Mouse (Mus musculus): ENCODE results near the gene Rap2b. TPM values are rescaled to one million over a fixed set of nuclear protein-coding genes. Genes with fewer than 3 reads are reported as not detected.

Rap2b gene
- 14.1 and 15.8 TPM in 2 replicates for polyA plus RNA-seq (2015; fragmentation: Nextera tagmentation; extraction: Ambion mirVana)

DNA sequence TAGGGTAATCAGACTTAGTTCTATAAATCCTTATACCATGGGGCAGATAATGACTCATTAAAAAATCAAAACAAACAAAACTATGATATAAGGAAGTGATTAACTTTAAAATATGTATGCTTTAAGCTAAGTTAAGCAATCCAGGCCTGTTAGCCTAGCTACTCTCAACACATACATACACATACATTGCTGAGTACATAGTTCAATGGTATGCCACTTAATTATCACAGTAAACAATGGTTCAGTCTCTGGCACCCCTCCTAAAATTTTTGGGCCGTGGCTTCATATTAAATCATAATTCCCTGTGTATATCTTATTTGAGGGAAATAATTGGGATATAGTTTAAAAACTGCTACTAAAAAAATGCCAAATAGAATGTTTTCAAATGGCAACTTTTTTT lies at the start of gene Rap2b:
TSS of gene Rap2b (plus strand) at position 301 of the 400 bp plus-strand sequence.
- WGBS = 86% methylated on average over 1 of the region's 1 CpGs
- no peaks in the 10 kb centered on the region for H3K9me3 ChIP-seq (ENCODE audit: control insufficient read depth, low read length)
- no peak within 1 kb of the TSS for H3K4me2 ChIP-seq (ENCODE audit: low read length)
- no peak within 1 kb of the TSS for H3K4me3 ChIP-seq (replicated peaks; ENCODE audit: low read length)
- no peak within 1 kb of the TSS for H3K9ac ChIP-seq (replicated peaks; ENCODE audit: low read depth, low read length)
- H3K4me1 ChIP-seq (replicated peaks; ENCODE audit: control insufficient read depth, insufficient read depth, low read length) = peaks cover 12% of the 10 kb centered on the region
- H3K36me3 ChIP-seq (ENCODE audit: control insufficient read depth, insufficient read depth) = no peaks in the 10 kb centered on the region
- no peak within 1 kb of the TSS for H3K27ac ChIP-seq (ENCODE audit: low read length)
- H3K27me3 ChIP-seq (replicated peaks; ENCODE audit: control insufficient read depth, insufficient read depth, low read length) = no peaks in the 10 kb centered on the region
- ATAC-seq = no peak

DNA sequence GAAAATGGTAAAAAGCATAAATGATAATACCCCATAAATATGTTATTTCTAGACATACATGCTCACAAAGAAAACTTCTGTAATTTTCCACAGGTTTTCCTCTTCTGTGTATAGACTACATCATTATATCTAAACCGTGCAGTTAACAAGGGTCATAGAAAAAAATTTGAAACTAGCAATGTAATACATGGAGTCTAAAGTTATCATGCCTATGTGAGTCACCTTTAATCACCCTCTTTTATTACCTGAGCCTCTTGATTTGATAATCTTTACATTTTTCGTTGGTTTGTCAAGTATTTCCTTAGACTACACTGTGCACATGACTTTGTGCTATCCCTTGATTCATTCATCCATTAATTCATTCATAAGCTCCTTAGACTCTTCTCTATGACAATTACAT lies 46.4 kb upstream of the Rap2b start:
- H3K4me1 ChIP-seq (replicated peaks; ENCODE audit: control insufficient read depth, insufficient read depth, low read length) = no peaks in the 10 kb centered on the region
- H3K4me2 ChIP-seq (ENCODE audit: low read length) = no peak overlapping the region
- ATAC-seq = no peak
- WGBS = 84% methylated on average over 2 of the region's 2 CpGs
- no peaks in the 10 kb centered on the region for H3K36me3 ChIP-seq (ENCODE audit: control insufficient read depth, insufficient read depth)
- H3K9ac ChIP-seq (replicated peaks; ENCODE audit: low read depth, low read length) = no peak overlapping the region
- no peak overlapping the region for H3K27ac ChIP-seq (ENCODE audit: low read length)
- no peaks in the 10 kb centered on the region for H3K9me3 ChIP-seq (ENCODE audit: control insufficient read depth, low read length)
- H3K27me3 ChIP-seq (replicated peaks; ENCODE audit: control insufficient read depth, insufficient read depth, low read length) = no peaks in the 10 kb centered on the region
- H3K4me3 ChIP-seq (replicated peaks; ENCODE audit: low read length) = no peak overlapping the region

DNA sequence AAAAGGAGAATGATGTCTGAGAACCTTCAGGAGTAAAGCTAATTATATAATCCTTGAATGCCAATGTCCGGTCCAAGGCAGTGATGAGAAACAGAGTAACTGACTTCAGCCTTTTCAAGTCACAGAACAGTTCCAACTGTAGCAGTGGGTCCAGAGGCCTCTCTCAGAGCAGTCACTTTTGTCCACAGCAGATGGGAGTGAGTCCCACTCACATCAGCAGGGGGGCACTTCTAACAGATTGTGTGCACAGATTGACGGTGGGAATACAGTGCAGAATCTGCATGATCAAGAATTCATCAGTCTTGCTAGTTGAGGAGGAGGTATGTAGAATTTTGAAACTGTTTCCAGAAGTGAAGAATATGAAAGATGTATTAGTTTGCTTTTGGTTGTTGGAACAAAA lies 41.4 kb upstream of the Rap2b start:
- H3K4me1 ChIP-seq (replicated peaks; ENCODE audit: control insufficient read depth, insufficient read depth, low read length) = no peaks in the 10 kb centered on the region
- no peak overlapping the region for H3K27ac ChIP-seq (ENCODE audit: low read length)
- no peaks in the 10 kb centered on the region for H3K27me3 ChIP-seq (replicated peaks; ENCODE audit: control insufficient read depth, insufficient read depth, low read length)
- H3K4me2 ChIP-seq (ENCODE audit: low read length) = no peak overlapping the region
- ATAC-seq = 0 out of 2 replicates have a peak, but pooled peaks have one; percentile 26
- no peak overlapping the region for H3K9ac ChIP-seq (replicated peaks; ENCODE audit: low read depth, low read length)
- no peaks in the 10 kb centered on the region for H3K9me3 ChIP-seq (ENCODE audit: control insufficient read depth, low read length)
- H3K36me3 ChIP-seq (ENCODE audit: control insufficient read depth, insufficient read depth) = no peaks in the 10 kb centered on the region
- 65% methylated on average over 2 of the region's 2 CpGs for WGBS
- H3K4me3 ChIP-seq (replicated peaks; ENCODE audit: low read length) = no peak overlapping the region

DNA sequence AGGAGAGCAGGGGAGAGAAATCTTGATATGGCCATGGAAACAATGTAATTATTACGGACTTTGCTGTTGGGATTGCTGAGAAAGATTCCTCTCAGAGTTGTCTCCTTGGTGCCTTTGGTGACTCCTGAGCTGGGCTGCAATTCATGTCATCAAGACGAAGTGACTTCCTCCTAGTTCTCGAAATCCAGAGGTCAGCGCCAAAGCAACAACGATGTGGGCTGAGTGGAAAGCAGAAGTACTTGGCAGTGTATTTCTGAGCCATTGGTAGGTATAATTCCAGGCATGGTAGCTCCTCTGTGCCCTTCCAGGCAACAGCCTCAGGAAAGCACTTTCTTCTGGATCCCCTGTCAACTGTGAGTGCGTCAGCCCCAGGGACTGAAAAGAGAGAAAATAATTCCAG lies 39.8 kb upstream of the Rap2b start:
- H3K9ac ChIP-seq (replicated peaks; ENCODE audit: low read depth, low read length) = no peak overlapping the region
- H3K36me3 ChIP-seq (ENCODE audit: control insufficient read depth, insufficient read depth) = no peaks in the 10 kb centered on the region
- H3K4me2 ChIP-seq (ENCODE audit: low read length) = no peak overlapping the region
- no peak for ATAC-seq
- no peaks in the 10 kb centered on the region for H3K9me3 ChIP-seq (ENCODE audit: control insufficient read depth, low read length)
- no peaks in the 10 kb centered on the region for H3K4me1 ChIP-seq (replicated peaks; ENCODE audit: control insufficient read depth, insufficient read depth, low read length)
- 74% methylated on average over 6 of the region's 6 CpGs for WGBS
- no peak overlapping the region for H3K4me3 ChIP-seq (replicated peaks; ENCODE audit: low read length)
- H3K27ac ChIP-seq (ENCODE audit: low read length) = no peak overlapping the region
- H3K27me3 ChIP-seq (replicated peaks; ENCODE audit: control insufficient read depth, insufficient read depth, low read length) = no peaks in the 10 kb centered on the region

DNA sequence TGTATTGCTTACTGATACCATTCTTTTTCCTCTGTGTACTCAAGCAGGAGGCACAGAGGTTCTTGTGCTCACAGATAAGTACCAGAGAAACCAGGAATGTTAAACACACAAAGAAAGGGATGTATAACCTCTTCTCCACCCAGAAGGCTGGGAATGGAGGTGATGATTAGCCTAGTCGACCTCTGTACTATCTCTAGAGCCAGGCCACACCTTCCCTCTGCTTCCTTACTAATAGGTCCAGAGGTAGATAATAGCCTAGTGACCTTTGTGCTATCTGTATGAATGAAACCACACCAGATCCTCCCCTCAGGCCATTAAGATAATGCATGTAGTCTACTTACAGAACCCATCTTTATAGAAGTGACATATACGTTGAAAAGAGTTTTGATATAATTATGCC lies 25.2 kb upstream of the Rap2b start:
- no peak overlapping the region for H3K4me3 ChIP-seq (replicated peaks; ENCODE audit: low read length)
- no peak for ATAC-seq
- H3K4me2 ChIP-seq (ENCODE audit: low read length) = no peak overlapping the region
- H3K9ac ChIP-seq (replicated peaks; ENCODE audit: low read depth, low read length) = no peak overlapping the region
- H3K36me3 ChIP-seq (ENCODE audit: control insufficient read depth, insufficient read depth) = no peaks in the 10 kb centered on the region
- no peaks in the 10 kb centered on the region for H3K27me3 ChIP-seq (replicated peaks; ENCODE audit: control insufficient read depth, insufficient read depth, low read length)
- 64% methylated on average over 2 of the region's 2 CpGs for WGBS
- H3K4me1 ChIP-seq (replicated peaks; ENCODE audit: control insufficient read depth, insufficient read depth, low read length) = no peaks in the 10 kb centered on the region
- H3K9me3 ChIP-seq (ENCODE audit: control insufficient read depth, low read length) = no peaks in the 10 kb centered on the region
- no peak overlapping the region for H3K27ac ChIP-seq (ENCODE audit: low read length)

DNA sequence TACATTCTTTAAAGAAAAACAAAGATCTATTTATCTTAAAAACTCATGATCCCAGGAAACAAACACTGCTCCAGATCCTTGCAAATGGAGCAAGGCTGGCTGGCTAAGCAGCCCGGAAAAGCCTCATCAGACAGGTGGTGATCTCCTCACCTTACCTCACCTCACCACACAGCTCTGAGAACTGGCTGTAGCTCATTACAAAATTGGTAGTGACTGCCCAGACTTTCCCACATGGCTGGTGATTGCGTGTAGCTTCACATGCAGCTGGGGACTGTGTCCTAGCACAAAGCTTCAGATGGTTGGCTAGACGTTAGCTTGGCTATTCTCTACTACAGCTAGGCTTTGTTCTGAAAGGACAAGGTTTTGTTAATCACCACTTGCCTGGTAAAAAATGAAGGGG lies 24.2 kb upstream of the Rap2b start:
- no peaks in the 10 kb centered on the region for H3K36me3 ChIP-seq (ENCODE audit: control insufficient read depth, insufficient read depth)
- H3K27me3 ChIP-seq (replicated peaks; ENCODE audit: control insufficient read depth, insufficient read depth, low read length) = no peaks in the 10 kb centered on the region
- no peak overlapping the region for H3K9ac ChIP-seq (replicated peaks; ENCODE audit: low read depth, low read length)
- H3K4me2 ChIP-seq (ENCODE audit: low read length) = no peak overlapping the region
- H3K27ac ChIP-seq (ENCODE audit: low read length) = no peak overlapping the region
- 84% methylated on average over 3 of the region's 3 CpGs for WGBS
- no peaks in the 10 kb centered on the region for H3K4me1 ChIP-seq (replicated peaks; ENCODE audit: control insufficient read depth, insufficient read depth, low read length)
- no peak overlapping the region for H3K4me3 ChIP-seq (replicated peaks; ENCODE audit: low read length)
- no peak for ATAC-seq
- H3K9me3 ChIP-seq (ENCODE audit: control insufficient read depth, low read length) = no peaks in the 10 kb centered on the region

DNA sequence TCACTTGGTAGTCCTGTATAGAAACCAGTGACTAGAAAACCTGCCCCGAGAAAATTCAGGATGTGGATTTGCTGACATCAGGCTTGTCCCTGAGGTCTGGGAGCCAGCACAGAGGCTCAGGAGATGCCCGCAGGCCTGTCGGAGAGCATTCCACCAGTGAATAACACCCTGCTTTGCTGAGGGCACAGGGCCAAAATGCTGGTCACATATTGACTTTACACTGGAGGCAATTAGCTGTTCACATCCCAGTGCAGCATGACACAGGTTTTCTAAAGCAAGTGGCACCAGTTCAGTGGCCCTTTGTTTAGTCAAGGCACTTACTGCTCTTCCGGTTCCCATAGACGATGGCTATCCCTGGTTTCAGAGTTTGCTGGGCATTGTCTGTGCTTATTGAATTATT lies 21.1 kb upstream of the Rap2b start:
- Histone ChIP-seq H3K9ac (replicated peaks; ENCODE audit: low read depth, low read length) (no peak overlapping the region), H3K4me1 (replicated peaks; ENCODE audit: control insufficient read depth, insufficient read depth, low read length) (no peaks in the 10 kb centered on the region), H3K4me3 (replicated peaks; ENCODE audit: low read length) (no peak overlapping the region), H3K27ac (ENCODE audit: low read length) (no peak overlapping the region), H3K36me3 (ENCODE audit: control insufficient read depth, insufficient read depth) (no peaks in the 10 kb centered on the region), H3K9me3 (ENCODE audit: control insufficient read depth, low read length) (no peaks in the 10 kb centered on the region), H3K4me2 (ENCODE audit: low read length) (no peak overlapping the region), H3K27me3 (replicated peaks; ENCODE audit: control insufficient read depth, insufficient read depth, low read length) (no peaks in the 10 kb centered on the region)
- no peak for ATAC-seq
- 37% methylated on average over 5 of the region's 5 CpGs for WGBS

DNA sequence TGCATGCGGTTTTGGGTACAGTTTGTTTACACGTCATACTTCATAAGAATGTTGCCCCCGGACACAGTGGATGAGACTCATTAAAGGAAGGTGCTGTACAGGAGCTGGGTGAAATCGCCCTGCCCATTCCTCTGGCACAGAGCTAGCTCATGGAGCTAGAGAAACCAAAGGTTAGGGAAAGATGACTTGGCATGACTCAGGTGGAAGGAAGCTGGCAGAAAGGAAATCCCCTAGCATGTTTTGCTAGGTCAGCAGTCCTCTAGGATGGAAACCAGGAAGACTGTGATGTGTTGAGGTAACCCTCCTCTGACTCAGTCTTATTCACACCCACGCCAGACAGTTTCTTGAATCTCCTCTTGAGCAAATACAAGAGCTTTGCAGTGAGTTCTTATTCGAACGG lies 17.4 kb upstream of the Rap2b start:
- WGBS = 87% methylated on average over 7 of the region's 7 CpGs
- H3K27me3 ChIP-seq (replicated peaks; ENCODE audit: control insufficient read depth, insufficient read depth, low read length) = no peaks in the 10 kb centered on the region
- H3K4me1 ChIP-seq (replicated peaks; ENCODE audit: control insufficient read depth, insufficient read depth, low read length) = no peaks in the 10 kb centered on the region
- H3K27ac ChIP-seq (ENCODE audit: low read length) = no peak overlapping the region
- no peak overlapping the region for H3K4me2 ChIP-seq (ENCODE audit: low read length)
- no peaks in the 10 kb centered on the region for H3K36me3 ChIP-seq (ENCODE audit: control insufficient read depth, insufficient read depth)
- no peaks in the 10 kb centered on the region for H3K9me3 ChIP-seq (ENCODE audit: control insufficient read depth, low read length)
- no peak for ATAC-seq
- no peak overlapping the region for H3K9ac ChIP-seq (replicated peaks; ENCODE audit: low read depth, low read length)
- no peak overlapping the region for H3K4me3 ChIP-seq (replicated peaks; ENCODE audit: low read length)

DNA sequence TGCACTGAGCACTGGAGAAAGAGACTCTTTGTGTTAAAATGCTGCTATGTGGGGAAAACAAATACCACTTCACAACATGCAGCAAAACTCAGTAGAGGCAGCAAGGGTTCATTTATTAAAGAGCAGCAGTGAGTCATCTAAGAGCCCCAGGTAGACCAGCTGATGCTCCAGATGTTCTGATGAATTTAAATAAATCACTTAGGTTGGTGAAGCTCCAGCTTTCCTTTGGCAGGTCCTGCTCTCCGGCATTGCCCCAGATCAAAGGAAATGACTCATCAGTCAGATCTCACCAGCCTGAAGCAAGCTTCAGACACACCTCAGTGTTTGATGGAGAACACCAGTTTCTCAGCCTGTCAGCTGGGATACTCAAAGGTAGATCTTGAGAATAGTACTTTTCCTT lies 15.8 kb upstream of the Rap2b start:
- Histone ChIP-seq H3K4me2 (ENCODE audit: low read length) (no peak overlapping the region), H3K9me3 (ENCODE audit: control insufficient read depth, low read length) (no peaks in the 10 kb centered on the region), H3K4me3 (replicated peaks; ENCODE audit: low read length) (no peak overlapping the region), H3K9ac (replicated peaks; ENCODE audit: low read depth, low read length) (no peak overlapping the region), H3K27ac (ENCODE audit: low read length) (no peak overlapping the region), H3K36me3 (ENCODE audit: control insufficient read depth, insufficient read depth) (no peaks in the 10 kb centered on the region), H3K4me1 (replicated peaks; ENCODE audit: control insufficient read depth, insufficient read depth, low read length) (no peaks in the 10 kb centered on the region), H3K27me3 (replicated peaks; ENCODE audit: control insufficient read depth, insufficient read depth, low read length) (no peaks in the 10 kb centered on the region)
- WGBS = 84% methylated on average over 1 of the region's 1 CpGs
- no peak for ATAC-seq

DNA sequence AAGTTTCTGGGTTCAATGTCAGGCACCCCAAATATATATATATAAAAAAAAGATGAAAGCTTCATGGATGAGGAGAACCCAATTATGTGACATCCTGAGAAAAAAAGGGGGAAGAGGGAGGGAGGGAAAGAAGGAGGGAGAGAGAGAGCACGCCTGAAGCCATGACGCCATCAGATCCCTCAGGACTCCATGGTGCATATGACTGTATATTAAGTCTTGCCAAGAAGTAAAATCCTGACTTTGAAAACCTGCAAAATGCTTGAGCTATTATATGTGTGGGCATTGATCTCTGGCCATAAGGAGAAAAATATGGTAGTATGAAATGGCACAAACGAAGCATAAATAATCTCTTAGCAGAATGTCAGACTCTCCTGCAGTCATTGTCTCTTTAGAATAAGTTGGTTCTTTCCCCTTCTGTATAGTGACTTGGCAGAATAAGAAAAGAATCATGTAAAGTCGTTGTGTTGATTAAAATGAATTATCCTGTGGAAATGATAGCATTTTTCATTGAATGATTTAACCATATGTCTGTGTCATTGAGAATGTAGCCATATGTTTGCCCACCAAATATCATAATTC lies 13.3 kb upstream of the Rap2b start:
- 56% methylated on average over 4 of the region's 4 CpGs for WGBS
- Histone ChIP-seq H3K9me3 (ENCODE audit: control insufficient read depth, low read length) (no peaks in the 10 kb centered on the region), H3K4me2 (ENCODE audit: low read length) (no peak overlapping the region), H3K27ac (ENCODE audit: low read length) (no peak overlapping the region), H3K4me1 (replicated peaks; ENCODE audit: control insufficient read depth, insufficient read depth, low read length) (no peaks in the 10 kb centered on the region), H3K9ac (replicated peaks; ENCODE audit: low read depth, low read length) (no peak overlapping the region), H3K4me3 (replicated peaks; ENCODE audit: low read length) (no peak overlapping the region), H3K36me3 (ENCODE audit: control insufficient read depth, insufficient read depth) (no peaks in the 10 kb centered on the region), H3K27me3 (replicated peaks; ENCODE audit: control insufficient read depth, insufficient read depth, low read length) (no peaks in the 10 kb centered on the region)
- peak; percentile 83 for ATAC-seq
